Mouse (Mus musculus) forebrain, postnatal 0 days (tissue): ENCODE measurements around the gene Plac9a. TPM values are rescaled to one million over a fixed set of nuclear protein-coding genes. Genes with fewer than 3 reads are reported as not detected.

ENCODE experiments used
- ATAC-seq: fragments of 200-750 bp; cut with Nextera tagmentation; 2 replicates; pipeline ENCODE4 v1.8.0; 2017; ENCODE audit warnings: mild to moderate bottlenecking, moderate library complexity
- DNase-seq: peaks from one replicate; pipeline ENCODE4 v3.0.0-alpha.2; 2015
- H3K27ac ChIP-seq: fragments of 300-500 bp; sonication (generic); 2 replicates; pipeline ENCODE4 v1.5.1; 2014; ENCODE audit warnings: low read depth, mild to moderate bottlenecking, antibody characterized with exemption, low read length, moderate library complexity, mixed read lengths
- H3K27me3 ChIP-seq: fragments of 300-500 bp; sonication (generic); 2 replicates; pipeline ENCODE4 v1.6.1; 2014; ENCODE audit warnings: mild to moderate bottlenecking, low read length, mixed read lengths; ENCODE audit not compliant: insufficient read depth
- H3K36me3 ChIP-seq: fragments of 300-500 bp; sonication (generic); 2 replicates; pipeline ENCODE4 v1.6.1; 2014; ENCODE audit warnings: mild to moderate bottlenecking, moderate library complexity; ENCODE audit not compliant: insufficient read depth
- H3K4me1 ChIP-seq: fragments of 300-500 bp; sonication (generic); 2 replicates; pipeline ENCODE4 v1.6.1; 2014; ENCODE audit warnings: antibody characterized with exemption; ENCODE audit not compliant: insufficient read depth
- H3K4me2 ChIP-seq: fragments of 300-500 bp; sonication (generic); 2 replicates; pipeline ENCODE4 v1.6.1; 2014; ENCODE audit warnings: low read depth, mild to moderate bottlenecking, moderate library complexity
- H3K4me3 ChIP-seq: fragments of 300-500 bp; sonication (generic); 2 replicates; pipeline ENCODE4 v1.5.1; 2014; ENCODE audit warnings: low read depth, low read length, mixed read lengths
- H3K9ac ChIP-seq: fragments of 300-500 bp; sonication (generic); 2 replicates; pipeline ENCODE4 v1.6.1; 2014; ENCODE audit warnings: mild to moderate bottlenecking
- H3K9me3 ChIP-seq: fragments of 300-500 bp; sonication (generic); 2 replicates; pipeline ENCODE4 v1.6.1; 2016; ENCODE audit warnings: low read length
- CTCF ChIP-seq: sonication (generic); IDR thresholded peaks from 2 replicates; pipeline ENCODE4 v1.5.1; 2016; ENCODE audit warnings: antibody characterized with exemption, control low read depth, low read depth
- WGBS: fragments of 180-500 bp; shearing (Covaris S2); extraction: QIAGEN DNeasy Blood & Tissue Kit; methylation state at CpG from one replicate; pipeline ENCODE4 v1.1.7; 2014; 5-methylcytosine and 5-hydroxymethylcytosine counted together
- polyA plus RNA-seq: library from polyadenylated mRNA; unstranded; fragments of >200 nt; fragmentation: Nextera tagmentation; extraction: Ambion mirVana; gene quantifications from 2 replicates; pipeline ENCODE4 v1.2.1, GENCODE M21; 2015
- total RNA-seq: library from RNA; depleted of rRNA; stranded (reverse); fragments of >200 nt; gene quantifications from 2 replicates; pipeline ENCODE4 v1.2.3, GENCODE M21; 2014; rRNA removed

Plac9a gene
- total and polyA plus RNA-seq, 2 experiments from 2014 or later, result not detected

DNA sequence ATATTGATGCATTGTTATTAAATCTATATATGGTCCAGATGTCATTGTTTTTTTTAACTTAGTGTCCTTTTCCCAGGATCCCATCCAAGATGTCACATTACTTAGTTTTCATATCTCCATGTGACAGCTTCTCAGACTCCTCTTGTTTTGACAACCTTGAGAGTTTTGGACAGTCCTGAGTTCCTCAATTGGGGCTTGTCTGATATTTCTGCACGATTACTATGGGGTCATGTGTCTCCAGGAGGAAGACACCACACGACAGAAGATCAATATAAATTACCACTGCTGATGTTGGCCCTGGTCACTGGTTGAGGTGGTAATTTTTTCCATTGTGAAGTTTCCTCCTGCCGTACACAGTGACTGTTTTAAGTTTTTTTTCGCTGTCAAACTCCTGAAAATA lies 61.3 kb downstream of the Plac9a start:
- H3K27me3 ChIP-seq, result no peaks in the 10 kb centered on the region; the same call in 1 of the 2 replicates
- H3K4me1 ChIP-seq, result peaks cover 6% of the 10 kb centered on the region; the same call in 1 of the 2 replicates
- no peak overlapping the region for H3K9ac ChIP-seq
- H3K9me3 ChIP-seq, result no peaks in the 10 kb centered on the region
- TF ChIP-seq CTCF, result no peak
- no peak overlapping the region for H3K27ac ChIP-seq
- H3K4me3 ChIP-seq, result peak overlapping the region; percentile 47
- no peaks in the 10 kb centered on the region for H3K36me3 ChIP-seq
- ATAC-seq (no peak), DNase-seq (no peak)
- 3% methylated on average over 4 of the region's 4 CpGs for WGBS
- H3K4me2 ChIP-seq, result peak overlapping the region; percentile 93

DNA sequence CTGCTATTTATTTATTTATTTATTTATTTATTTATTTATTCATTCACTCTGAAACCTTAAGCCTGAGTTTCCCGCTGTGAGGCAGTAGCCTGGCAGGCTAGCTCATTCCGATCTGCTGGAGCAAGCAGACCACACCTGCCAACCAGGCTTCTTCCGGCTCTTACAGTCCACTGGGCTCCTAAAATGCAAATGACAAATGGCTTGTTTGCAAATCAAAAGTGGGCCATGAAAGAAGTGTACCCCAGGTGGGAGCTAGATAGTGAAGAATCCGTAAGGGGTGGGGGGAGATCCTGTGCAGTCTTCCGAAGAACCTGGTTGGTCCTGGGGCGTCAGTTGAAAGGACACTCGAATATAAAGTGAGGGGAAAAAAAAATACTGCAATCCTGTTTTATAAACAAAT lies 61.9 kb downstream of the Plac9a start:
- Histone ChIP-seq H3K27ac (no peak overlapping the region), H3K9ac (no peak overlapping the region), H3K36me3 (no peaks in the 10 kb centered on the region), H3K4me1 (peaks cover 6% of the 10 kb centered on the region; the same call in 1 of the 2 replicates), H3K27me3 (no peaks in the 10 kb centered on the region; the same call in 1 of the 2 replicates), H3K4me2 (no peak overlapping the region), H3K9me3 (no peaks in the 10 kb centered on the region), H3K4me3 (no peak overlapping the region)
- ATAC-seq, result no peak
- no peak for DNase-seq
- no peak for TF ChIP-seq CTCF
- 17% methylated on average over 7 of the region's 7 CpGs for WGBS

DNA sequence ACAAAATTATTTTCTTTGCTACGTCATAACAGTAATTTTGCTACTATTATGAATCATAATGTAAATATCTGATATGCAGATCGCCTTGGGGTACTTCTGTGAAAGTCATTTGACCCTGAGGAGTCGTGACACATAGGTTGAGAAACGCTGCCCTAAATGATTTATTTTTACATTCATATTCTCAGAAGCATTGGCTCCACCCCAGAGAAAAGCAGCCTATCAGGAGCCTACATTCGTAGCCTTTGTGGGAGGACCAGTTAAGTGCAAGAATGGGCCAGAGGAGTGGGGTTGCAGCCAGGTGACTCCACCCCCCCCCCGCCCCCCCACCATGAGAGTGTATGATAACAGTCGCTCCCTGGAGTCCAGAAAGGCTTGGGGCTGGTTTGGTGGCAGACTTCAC lies 63.1 kb downstream of the Plac9a start:
- 72% methylated on average over 7 of the region's 7 CpGs for WGBS
- H3K4me2 ChIP-seq, result no peak overlapping the region
- no peak for TF ChIP-seq CTCF
- peaks cover 6% of the 10 kb centered on the region; the same call in 1 of the 2 replicates for H3K4me1 ChIP-seq
- no peaks in the 10 kb centered on the region for H3K36me3 ChIP-seq
- DNase-seq (no peak), ATAC-seq (no peak)
- H3K27ac ChIP-seq, result no peak overlapping the region
- no peaks in the 10 kb centered on the region for H3K9me3 ChIP-seq
- H3K9ac ChIP-seq, result no peak overlapping the region
- H3K27me3 ChIP-seq, result no peaks in the 10 kb centered on the region; the same call in 1 of the 2 replicates
- H3K4me3 ChIP-seq, result no peak overlapping the region

DNA sequence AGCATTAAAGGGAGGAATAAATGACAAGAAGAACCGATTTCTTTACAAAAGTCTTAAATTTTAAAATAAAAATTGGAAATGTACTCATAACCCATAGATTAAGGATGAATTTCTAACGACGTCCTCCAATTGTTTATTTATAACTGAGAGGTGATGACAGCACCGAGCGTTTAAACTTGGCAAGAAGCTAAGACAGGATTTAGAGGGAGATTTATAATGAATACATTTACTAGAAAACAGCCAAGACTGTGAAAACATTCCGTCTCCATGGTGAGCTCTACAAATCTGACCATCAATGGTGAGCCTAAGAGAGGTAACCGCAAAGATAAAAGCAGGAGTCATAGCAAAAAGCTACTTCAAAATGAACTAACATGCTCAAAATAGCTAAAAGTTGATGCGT lies 64.5 kb downstream of the Plac9a start:
- TF ChIP-seq CTCF, result no peak
- DNase-seq, result peak; percentile 7
- Histone ChIP-seq H3K9me3 (no peaks in the 10 kb centered on the region), H3K4me3 (no peak overlapping the region), H3K36me3 (no peaks in the 10 kb centered on the region), H3K4me1 (peaks cover 6% of the 10 kb centered on the region; the same call in 1 of the 2 replicates), H3K4me2 (no peak overlapping the region), H3K27ac (no peak overlapping the region), H3K9ac (no peak overlapping the region), H3K27me3 (no peaks in the 10 kb centered on the region; the same call in 1 of the 2 replicates)
- 38% methylated on average over 8 of the region's 8 CpGs for WGBS
- no peak for ATAC-seq

Other genes starting within 250 kb of the Plac9a start
- gene Ppif, start 208.9 kb downstream of the Plac9a start, total RNA-seq, result 33.3 and 39.7 TPM in 2 replicates
- 35.0 and 35.3 TPM in 2 replicates for gene Ppif, start 208.9 kb downstream of the Plac9a start, polyA plus RNA-seq
- gene Zcchc24, start 134.1 kb downstream of the Plac9a start, total RNA-seq, result 25.4 and 28.7 TPM in 2 replicates
- gene Zcchc24, start 134.1 kb downstream of the Plac9a start, polyA plus RNA-seq, result 11.1 and 14.7 TPM in 2 replicates
- 2.0 and 3.0 TPM in 2 replicates for gene Anxa11, start 60.9 kb downstream of the Plac9a start, total RNA-seq
- gene Anxa11, start 60.9 kb downstream of the Plac9a start, polyA plus RNA-seq, result 3.7 and 4.2 TPM in 2 replicates
- 8.0 and 10.1 TPM in 2 replicates for gene Tmem254a, start 24.6 kb upstream of the Plac9a start, total RNA-seq
- gene Tmem254a, start 24.6 kb upstream of the Plac9a start, polyA plus RNA-seq, result 4.5 and 5.7 TPM in 2 replicates
- gene Cphx1, start 35.2 kb upstream of the Plac9a start, total RNA-seq, result 0.33 TPM in 1 of 2 replicates, not detected in the other
- gene Cphx1, start 35.2 kb upstream of the Plac9a start, polyA plus RNA-seq, result 0.16 TPM in 1 of 2 replicates, not detected in the other
- gene Duxbl1, start 75.5 kb upstream of the Plac9a start, total RNA-seq, result 1.2 and 6.4 TPM in 2 replicates
- 1.1 and 2.0 TPM in 2 replicates for gene Duxbl1, start 75.5 kb upstream of the Plac9a start, polyA plus RNA-seq
- 25.4 and 30.7 TPM in 2 replicates for gene Gm9780, start 139.6 kb upstream of the Plac9a start, total RNA-seq
- 13.3 and 16.3 TPM in 2 replicates for gene Gm9780, start 139.6 kb upstream of the Plac9a start, polyA plus RNA-seq
- gene Tmem254c, start 164.3 kb upstream of the Plac9a start, total RNA-seq, result 24.2 and 40.0 TPM in 2 replicates
- 36.2 and 40.9 TPM in 2 replicates for gene Tmem254c, start 164.3 kb upstream of the Plac9a start, polyA plus RNA-seq
- gene Cphx2, start 178.4 kb upstream of the Plac9a start, total RNA-seq, result not detected in 2 replicates
- not detected in 2 replicates for gene Cphx2, start 178.4 kb upstream of the Plac9a start, polyA plus RNA-seq
- gene Cphx3, start 179.2 kb upstream of the Plac9a start, total RNA-seq, result not detected in 2 replicates
- gene Cphx3, start 179.2 kb upstream of the Plac9a start, polyA plus RNA-seq, result not detected in 2 replicates
- 0.67 and 3.8 TPM in 2 replicates for gene Duxbl2, start 215.2 kb upstream of the Plac9a start, total RNA-seq
- 1.9 TPM in 1 of 2 replicates, not detected in the other for gene Duxbl2, start 215.2 kb upstream of the Plac9a start, polyA plus RNA-seq